Mouse (Mus musculus) neural tube, embryonic 10.5 days (tissue): ENCODE measurements around the gene Tmem254b.
"Not testable (repeated sequence)": the region's sequence is repeated elsewhere in the genome, so short reads cannot be mapped to it uniquely, and the experiment has no call there.

ENCODE experiments used
- DNase-seq: peaks from one replicate; pipeline ENCODE4 v3.0.0-alpha.2; 2017; ENCODE audit warnings: low spot score; ENCODE audit errors: extremely low spot score

Gene Tmem254b

DNA sequence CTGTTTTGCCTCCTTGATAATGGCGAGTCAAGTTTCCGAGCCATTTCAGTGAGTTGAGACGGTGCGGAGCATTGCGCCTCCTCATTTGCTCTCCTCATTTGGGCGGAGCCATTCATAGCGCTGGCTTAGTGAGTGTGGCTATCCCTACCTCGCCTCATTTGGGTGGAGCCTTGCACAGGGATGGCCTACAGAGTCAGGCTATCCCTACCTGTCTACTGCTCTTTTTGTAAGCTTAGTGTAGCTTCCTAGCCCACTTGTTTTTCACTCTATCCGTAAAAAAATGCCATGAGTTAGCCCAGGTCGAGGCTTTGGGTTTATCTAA, at the start of gene Tmem254b:
TSS of gene Tmem254b (minus strand) at position 116 of the 322 bp plus-strand sequence.
- not testable (repeated sequence) for DNase-seq

DNA sequence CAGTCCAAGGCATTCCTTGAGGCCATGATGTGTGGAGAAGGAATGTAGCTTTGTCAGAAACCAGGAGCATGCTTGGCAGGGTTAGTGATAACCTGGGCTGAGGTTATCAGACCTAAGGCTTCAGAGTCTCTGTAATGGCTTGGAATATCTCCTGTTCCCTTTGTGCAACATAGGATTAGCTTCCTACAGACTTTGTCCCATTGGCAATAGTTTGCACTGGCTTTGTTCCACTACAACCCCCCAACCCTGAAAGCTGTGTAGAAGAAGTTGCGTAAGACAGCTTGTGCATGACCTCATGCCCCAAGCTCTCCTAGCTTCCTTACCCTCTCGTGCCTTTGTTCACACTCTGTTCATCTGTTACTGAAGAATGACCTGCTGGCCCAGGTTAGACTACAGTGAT, 30.3 kb upstream of the Tmem254b start:
- not testable (repeated sequence) for DNase-seq

DNA sequence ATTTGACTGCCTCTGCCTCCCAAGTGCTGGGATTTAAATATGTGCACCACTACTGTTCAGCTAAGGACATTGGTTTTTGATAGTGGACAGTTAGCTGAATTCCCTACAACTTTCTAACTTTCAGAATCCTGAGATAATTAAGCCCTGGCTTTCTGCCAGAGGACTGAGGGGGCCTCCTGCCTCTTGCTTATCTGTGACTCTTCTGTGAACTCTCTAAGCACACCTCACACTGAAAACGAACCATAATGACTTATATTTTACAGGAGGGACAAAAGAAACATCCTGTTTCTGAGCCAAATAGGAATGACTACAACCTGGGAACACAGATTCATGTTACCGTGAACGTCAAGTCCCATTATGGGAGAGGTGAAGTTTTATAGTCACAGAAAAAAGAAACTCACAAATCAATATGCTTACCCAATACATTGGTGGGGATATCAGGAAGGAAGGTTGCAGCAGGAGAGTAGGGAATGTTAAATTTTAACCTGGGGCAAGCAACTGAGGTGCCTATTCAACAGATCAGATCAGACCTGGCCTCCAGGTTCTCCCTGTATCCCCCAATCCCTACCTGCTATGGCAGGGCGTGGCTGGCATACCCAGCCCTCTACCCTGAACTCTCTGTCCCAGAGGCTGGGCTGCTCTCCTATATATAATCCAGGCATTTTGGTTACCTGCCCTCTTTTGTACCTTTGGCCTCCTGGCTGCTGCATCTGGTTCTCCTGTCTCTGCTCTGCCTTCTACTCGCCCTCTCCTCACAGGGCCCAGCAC, 9.6 kb upstream of the Tmem254b start:
- not testable (repeated sequence) for DNase-seq

DNA sequence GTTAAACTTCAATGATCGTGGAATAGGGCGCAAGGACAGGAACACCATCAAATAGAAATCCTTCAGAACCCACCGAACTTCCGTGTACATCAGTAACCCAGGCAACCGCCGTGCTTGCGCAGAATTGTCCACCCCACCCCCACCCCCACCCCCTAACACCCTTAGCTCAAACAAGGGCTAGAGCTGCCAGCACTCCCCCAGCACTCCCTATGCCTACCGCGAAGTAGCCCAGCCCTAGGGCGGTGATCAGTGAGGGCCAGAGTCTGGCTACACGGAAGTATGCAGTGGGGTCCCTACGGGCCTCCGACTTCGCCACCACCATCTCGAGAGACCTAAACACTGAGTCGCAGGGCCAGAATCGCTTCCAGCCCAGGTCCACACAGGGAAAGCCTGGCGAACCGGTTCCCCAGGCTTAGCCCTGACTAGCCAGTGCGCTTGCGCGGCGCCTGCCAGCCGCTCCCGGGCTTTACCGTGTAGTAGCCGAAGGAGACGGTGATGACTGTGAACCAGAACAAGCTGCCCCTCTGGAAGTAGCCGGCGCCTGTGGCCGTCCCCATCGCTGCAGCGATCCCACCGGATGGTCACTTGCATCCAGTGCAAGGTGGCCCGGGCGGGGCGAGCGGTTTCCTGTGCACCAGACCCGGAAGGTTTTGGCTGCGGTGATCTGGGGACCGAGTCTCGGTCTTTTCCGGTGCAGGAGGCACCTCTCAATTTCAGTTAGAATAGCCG, 480 bp downstream of the Tmem254b start:
- DNase-seq: not testable (repeated sequence)

DNA sequence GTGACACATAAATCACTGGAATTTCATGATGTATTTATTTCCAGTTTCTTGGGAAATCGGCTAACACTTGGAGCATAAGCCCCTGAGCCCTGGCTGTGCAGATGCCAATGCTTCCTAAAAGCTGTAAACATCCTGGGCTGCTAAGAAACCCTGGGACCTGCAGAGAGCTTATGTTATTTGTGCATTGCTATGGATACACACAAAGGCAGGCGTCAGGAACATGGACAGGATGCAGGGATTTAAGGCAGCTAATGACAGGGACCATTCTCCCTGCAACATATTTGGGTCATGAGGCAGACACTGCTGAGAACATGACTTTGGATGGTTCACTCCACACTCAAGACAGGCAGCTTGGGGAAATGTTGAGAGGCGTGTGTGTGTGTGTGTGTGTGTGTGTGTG, 9.0 kb downstream of the Tmem254b start:
- not testable (repeated sequence) for DNase-seq

DNA sequence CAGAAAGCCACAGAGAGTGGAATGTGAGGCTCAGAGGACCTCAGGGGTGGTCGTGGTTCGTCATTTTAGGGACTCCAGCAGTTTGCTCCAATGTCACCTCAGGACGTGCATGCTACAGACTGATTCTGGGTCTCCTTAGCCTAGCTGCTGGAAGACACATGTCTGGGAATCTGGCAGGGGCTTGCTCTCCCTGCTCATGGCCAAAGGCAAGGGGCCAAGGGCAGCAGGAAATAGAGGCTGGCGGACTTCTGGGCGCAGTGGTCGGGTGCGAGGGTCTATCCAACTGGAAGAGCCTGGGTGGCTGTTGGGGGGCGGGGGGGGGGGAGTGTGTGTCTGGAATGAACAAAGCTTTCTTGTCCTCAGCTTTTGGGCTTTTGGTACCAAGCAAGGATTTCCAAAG, 18.5 kb downstream of the Tmem254b start:
- DNase-seq: not testable (repeated sequence)

DNA sequence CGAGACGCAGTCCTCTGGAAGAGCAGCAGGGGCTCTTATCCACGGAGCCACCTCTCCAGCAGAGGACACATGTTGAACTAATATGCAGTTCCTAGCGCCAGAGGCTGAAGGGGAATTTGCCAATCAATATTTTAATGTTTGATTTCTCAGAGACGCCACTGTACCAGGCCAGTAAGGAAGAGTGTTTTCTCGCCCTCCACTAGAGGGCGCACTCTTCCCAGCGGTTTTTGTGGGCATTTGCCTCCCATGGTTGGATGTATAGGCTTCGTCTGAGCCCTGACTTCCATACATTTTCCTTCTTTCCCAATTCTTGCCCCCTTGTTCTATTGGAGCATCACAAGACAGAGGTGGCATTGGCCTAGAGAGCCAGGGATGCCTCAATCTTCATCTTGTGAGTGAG, 20.2 kb downstream of the Tmem254b start:
- DNase-seq: not testable (repeated sequence)

DNA sequence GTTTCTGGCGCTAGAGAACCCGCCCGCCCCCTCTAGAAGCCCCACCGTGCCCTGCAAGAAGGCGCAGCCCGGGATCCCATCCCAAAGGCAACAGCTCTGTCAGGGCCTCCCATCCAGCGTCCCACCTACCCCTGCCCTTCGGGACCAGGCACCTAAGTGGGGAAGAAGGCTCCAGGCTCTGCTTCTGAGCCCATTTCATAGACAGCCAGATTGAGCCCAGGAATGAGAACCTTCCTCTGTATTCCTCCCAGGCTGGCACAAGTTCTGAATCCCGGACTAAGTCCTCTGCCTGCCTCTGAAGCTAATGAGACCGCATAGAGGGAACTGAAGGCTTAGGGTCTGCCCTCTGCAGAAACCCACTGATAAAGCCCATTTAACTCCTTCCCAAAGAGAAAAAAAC, 24.5 kb downstream of the Tmem254b start, which contains the start of gene Plac9b:
TSS of gene Plac9b (minus strand) at position 101 of the 400 bp plus-strand sequence.
- not testable (repeated sequence) for DNase-seq

DNA sequence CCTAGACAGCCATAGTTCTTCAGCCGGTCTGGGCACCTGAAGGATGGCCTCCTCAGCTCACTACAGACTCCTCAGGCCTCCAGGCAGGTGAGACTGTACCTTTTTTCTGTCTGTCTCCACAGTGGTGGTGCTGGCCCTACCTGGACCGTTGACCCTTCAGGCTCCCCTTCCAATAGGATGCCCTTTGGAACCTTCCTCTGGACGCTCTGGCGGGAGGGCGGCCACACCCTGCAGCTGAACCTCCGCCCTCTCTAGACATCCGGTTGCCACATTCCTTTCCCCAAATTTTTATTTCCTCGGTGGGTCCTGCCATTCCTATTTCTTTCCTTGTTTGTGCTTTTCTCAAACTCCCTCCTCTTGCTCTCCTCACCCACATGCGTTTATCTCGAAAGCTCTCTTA, 25.2 kb downstream of the Tmem254b start:
- not testable (repeated sequence) for DNase-seq

DNA sequence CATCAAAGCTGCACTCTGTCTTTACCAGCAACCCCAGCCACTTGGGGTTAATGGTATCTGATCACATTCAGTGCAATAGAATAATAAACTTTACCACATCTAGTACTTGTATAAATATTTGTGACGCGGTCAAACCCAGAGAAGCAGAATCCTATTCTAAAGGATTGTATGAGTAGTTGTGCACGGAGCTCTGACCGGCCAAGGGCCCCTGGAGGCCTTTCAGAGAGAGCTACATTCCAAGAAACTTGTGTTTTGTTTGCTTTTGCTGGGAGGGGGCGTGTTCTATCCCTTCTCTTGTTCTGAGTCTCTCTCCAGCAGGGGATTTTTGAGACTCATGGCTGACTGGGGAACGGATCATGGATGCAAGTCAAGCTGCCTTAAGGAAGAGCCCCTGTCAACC, 31.8 kb downstream of the Tmem254b start:
- DNase-seq: not testable (repeated sequence)

DNA sequence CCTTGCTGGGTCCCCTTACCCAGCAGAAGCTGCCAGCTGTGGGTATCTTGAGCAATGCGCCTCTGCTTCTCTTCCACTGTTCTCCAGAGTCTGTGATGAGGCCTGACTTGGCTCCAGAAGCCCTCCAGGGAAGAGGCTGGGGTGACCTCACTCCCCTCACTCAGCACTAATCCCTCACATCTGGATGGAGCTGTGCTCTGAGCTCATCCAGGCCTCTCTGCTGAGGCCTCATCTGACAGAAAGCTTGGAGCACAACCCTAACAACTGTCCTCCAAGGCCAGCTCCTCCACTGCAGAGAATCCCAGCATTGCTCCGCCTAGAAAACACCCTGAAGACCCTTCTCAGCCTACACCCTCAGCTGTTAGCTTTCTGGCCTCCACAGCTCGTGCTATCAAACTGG, 32.9 kb downstream of the Tmem254b start:
- not testable (repeated sequence) for DNase-seq

DNA sequence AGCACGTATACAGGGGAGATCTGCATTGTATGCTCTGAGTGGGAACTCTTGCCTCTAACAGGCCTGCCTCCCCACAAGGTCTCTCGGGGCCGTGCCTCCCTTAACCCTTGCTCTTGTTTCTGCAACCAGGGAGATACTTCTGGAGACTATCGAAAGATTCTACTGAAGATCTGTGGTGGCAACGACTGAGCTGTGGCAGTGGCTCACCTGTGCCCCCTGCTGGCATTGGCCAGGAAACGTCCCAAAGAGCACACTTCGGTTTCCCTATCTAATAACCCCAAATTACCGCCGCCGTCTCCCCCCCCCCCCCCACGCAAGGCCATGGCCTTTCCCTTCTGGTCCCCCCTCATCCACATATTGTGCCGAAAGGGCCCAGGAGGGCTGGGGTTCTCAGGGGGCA, 41.6 kb downstream of the Tmem254b start:
- DNase-seq: not testable (repeated sequence)

DNA sequence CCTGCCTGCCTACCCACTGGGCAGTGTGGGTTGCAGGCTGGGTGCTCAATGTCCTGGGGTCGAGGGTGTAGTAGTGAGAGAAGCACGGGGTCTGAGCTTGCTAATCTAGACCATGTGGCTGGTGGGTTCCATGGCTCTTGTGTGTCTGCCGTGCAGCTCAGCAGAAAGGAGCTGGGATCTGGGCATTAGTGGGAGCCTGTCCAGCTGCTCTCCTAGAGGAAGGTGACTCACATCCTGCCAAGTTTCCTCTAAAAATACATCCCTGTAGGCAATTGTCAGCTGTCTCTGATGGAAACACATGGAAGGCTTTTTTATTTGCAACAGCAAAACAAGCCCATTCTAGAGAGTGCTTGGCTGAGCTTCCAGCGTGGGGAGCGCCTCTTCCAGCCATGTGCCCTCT, 44.4 kb downstream of the Tmem254b start:
- DNase-seq: not testable (repeated sequence)

DNA sequence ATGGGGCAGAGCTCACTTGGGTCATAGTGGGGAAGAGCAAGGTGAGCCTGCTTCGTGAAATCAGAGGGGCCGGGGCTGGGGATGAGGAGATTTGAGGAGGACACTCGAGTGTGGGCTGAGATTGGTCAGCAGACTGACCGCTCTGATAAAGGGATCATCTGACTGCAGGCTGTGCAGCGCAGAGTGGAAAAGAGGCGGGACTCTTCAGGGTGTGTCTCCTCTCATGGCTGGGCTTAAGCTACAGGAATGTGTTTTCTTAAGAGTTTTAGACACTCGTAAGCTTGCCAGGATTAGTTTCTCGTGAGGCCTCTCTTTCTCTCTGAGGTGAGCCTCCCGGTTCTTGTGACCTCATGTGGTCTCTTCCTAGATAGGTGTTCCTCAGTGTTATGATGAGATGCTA, 45.7 kb downstream of the Tmem254b start:
- not testable (repeated sequence) for DNase-seq

DNA sequence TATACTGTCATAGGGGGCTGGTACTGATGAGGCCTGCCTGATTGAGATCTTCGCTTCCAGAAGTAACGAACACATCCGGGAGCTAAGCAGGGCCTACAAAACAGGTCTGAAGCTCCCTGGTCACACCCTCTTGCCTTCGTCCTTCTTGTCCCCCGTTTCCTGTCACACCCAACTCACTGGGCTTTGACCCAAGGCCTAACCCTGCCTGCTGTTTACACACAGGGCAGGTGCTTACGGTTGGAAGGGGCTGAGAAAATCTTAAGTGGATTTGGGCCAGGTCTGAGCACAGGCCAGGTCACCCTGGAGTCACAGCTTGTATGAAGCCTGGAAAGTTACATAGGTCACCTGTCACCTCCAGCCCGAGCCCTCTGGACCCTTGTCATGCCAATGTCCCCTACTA, 50.8 kb downstream of the Tmem254b start:
- DNase-seq: not testable (repeated sequence)
